Mouse (Mus musculus) liver, embryonic 11.5 days (tissue): ENCODE data around the gene Sept7. TPM values are rescaled to one million over a fixed set of nuclear protein-coding genes. Genes with fewer than 3 reads are reported as not detected.
A peak's percentile ranks its signal among the peaks of the same experiment; 100 is the strongest.

ENCODE experiments used
- ATAC-seq: fragments of 200-750 bp; cut with Nextera tagmentation; replicated peaks from 2 replicates; pipeline ENCODE4 v1.8.0; 2017; ENCODE audit warnings: moderate number of reproducible peaks, mild to moderate bottlenecking, moderate TSS enrichment, moderate library complexity; ENCODE audit not compliant: low FRiP score
- DNase-seq: peaks from one replicate; pipeline ENCODE4 v3.0.0-alpha.2; 2017; ENCODE audit warnings: low spot score
- H3K27ac ChIP-seq: fragments of 300-500 bp; sonication (generic); 2 replicates; pipeline ENCODE4 v1.5.1; 2014; ENCODE audit warnings: mild to moderate bottlenecking, low read depth, low read length, control low read depth
- H3K27me3 ChIP-seq: fragments of 300-500 bp; sonication (generic); replicated peaks from 2 replicates; pipeline ENCODE4 v1.6.1; 2014; ENCODE audit warnings: low read length, mixed read lengths; ENCODE audit not compliant: control insufficient read depth, insufficient read depth
- H3K36me3 ChIP-seq: fragments of 300-500 bp; sonication (generic); 2 replicates; pipeline ENCODE4 v1.6.1; 2014; ENCODE audit warnings: mild to moderate bottlenecking, low read length, moderate library complexity, mixed read lengths; ENCODE audit not compliant: control insufficient read depth, insufficient read depth
- H3K4me1 ChIP-seq: fragments of 300-500 bp; sonication (generic); replicated peaks from 2 replicates; pipeline ENCODE4 v1.6.1; 2014; ENCODE audit warnings: low read length, mixed read lengths; ENCODE audit not compliant: control insufficient read depth, insufficient read depth
- H3K4me2 ChIP-seq: fragments of 300-500 bp; sonication (generic); 2 replicates; pipeline ENCODE4 v1.6.1; 2014; ENCODE audit warnings: mild to moderate bottlenecking, control low read depth, moderate library complexity
- H3K4me3 ChIP-seq: fragments of 300-500 bp; sonication (generic); 2 replicates; pipeline ENCODE4 v1.5.1; 2014; ENCODE audit warnings: low read depth, low read length, control low read depth
- H3K9ac ChIP-seq: fragments of 300-500 bp; sonication (generic); 2 replicates; pipeline ENCODE4 v1.6.1; 2014; ENCODE audit warnings: low read depth, low read length, control low read depth
- H3K9me3 ChIP-seq: fragments of 300-500 bp; sonication (generic); 2 replicates; pipeline ENCODE4 v1.6.1; 2016; ENCODE audit warnings: low read length, inconsistent platforms, mixed read lengths; ENCODE audit not compliant: control insufficient read depth
- WGBS: fragments of 180-500 bp; shearing (Covaris S2); extraction: QIAGEN DNeasy Blood & Tissue Kit; methylation state at CpG from one replicate; pipeline ENCODE4 v1.1.7; 2014; 5-methylcytosine and 5-hydroxymethylcytosine counted together
- polyA plus RNA-seq: library from polyadenylated mRNA; unstranded; fragments of >200 nt; fragmentation: Nextera tagmentation; extraction: Ambion mirVana; gene quantifications from 2 replicates; pipeline ENCODE4 v1.2.1, GENCODE M21; 2014

The Sept7 gene
- polyA plus RNA-seq, 1 experiment from 2014 or later: 219 TPM

GRCm38 (mm10) chr9:25251174-25251573, 1.1 kb upstream of the Sept7 start:
- no peak for DNase-seq
- Histone ChIP-seq H3K4me1 (peaks cover 15% of the 10 kb centered on the region), H3K9ac (peak overlapping the region; percentile 98), H3K27me3 (no peaks in the 10 kb centered on the region), H3K27ac (peak overlapping the region; percentile 99), H3K9me3 (no peaks in the 10 kb centered on the region), H3K36me3 (no peaks in the 10 kb centered on the region), H3K4me2 (peak overlapping the region; percentile 81), H3K4me3 (peak overlapping the region; percentile 99)
- 8% methylated on average over 6 of the region's 6 CpGs for WGBS
- ATAC-seq: no peak

- under 1% methylated on average over 41 of the region's 41 CpGs for WGBS
- peak overlapping the region; percentile 99 for H3K4me3 ChIP-seq
Measured at GRCm38 (mm10) chr9:25251611-25252282, 492 bp upstream of the Sept7 start.

GRCm38 (mm10) chr9:25252759-25253477, 679 bp downstream of the Sept7 start:
- H3K27ac ChIP-seq: peak overlapping the region; percentile 99
- H3K4me1 ChIP-seq: peaks cover 15% of the 10 kb centered on the region

More at GRCm38 (mm10) chr9:25251611-25252282, 492 bp upstream of the Sept7 start:
- no peaks in the 10 kb centered on the region for H3K9me3 ChIP-seq
- no peaks in the 10 kb centered on the region for H3K27me3 ChIP-seq
- no peaks in the 10 kb centered on the region for H3K36me3 ChIP-seq
- peak overlapping the region; percentile 98 for H3K9ac ChIP-seq
- peak; percentile 82 for ATAC-seq
- H3K4me2 ChIP-seq: peak overlapping the region; percentile 81
- H3K4me1 ChIP-seq: peaks cover 15% of the 10 kb centered on the region
- peak; percentile 92 for DNase-seq
- H3K27ac ChIP-seq: peak overlapping the region; percentile 99

GRCm38 (mm10) chr9:25253478-25253824, 1.2 kb downstream of the Sept7 start:
- peak overlapping the region; percentile 74 for H3K4me2 ChIP-seq
- H3K27ac ChIP-seq: peak overlapping the region; percentile 99; the same call in 1 of the 2 replicates
- H3K4me1 ChIP-seq: peaks cover 15% of the 10 kb centered on the region
- DNase-seq (no peak), ATAC-seq (no peak)
- no peaks in the 10 kb centered on the region for H3K9me3 ChIP-seq
- no peaks in the 10 kb centered on the region for H3K36me3 ChIP-seq
- peak overlapping the region; percentile 98 for H3K9ac ChIP-seq
- WGBS: 8% methylated on average over 3 of the region's 3 CpGs
- no peaks in the 10 kb centered on the region for H3K27me3 ChIP-seq
- H3K4me3 ChIP-seq: peak overlapping the region; percentile 99

More at GRCm38 (mm10) chr9:25252759-25253477, 679 bp downstream of the Sept7 start:
- Histone ChIP-seq H3K27me3 (no peaks in the 10 kb centered on the region), H3K36me3 (no peaks in the 10 kb centered on the region), H3K9me3 (no peaks in the 10 kb centered on the region), H3K9ac (peak overlapping the region; percentile 98), H3K4me2 (peak overlapping the region; percentile 74), H3K4me3 (peak overlapping the region; percentile 99)
- ATAC-seq (peak; percentile 65), DNase-seq (peak; percentile 76)
- WGBS: 0% methylated on average over 42 of the region's 78 CpGs

GRCm38 (mm10) chr9:25260411-25260810, 8.2 kb downstream of the Sept7 start:
- WGBS: 80% methylated on average over 3 of the region's 3 CpGs
- DNase-seq: no peak
- H3K27ac ChIP-seq: no peak overlapping the region
- 0 out of 2 replicates have a peak, but pooled peaks have one; percentile 20 for ATAC-seq
- H3K4me3 ChIP-seq: no peak overlapping the region
- no peak overlapping the region for H3K4me2 ChIP-seq
- H3K9ac ChIP-seq: no peak overlapping the region
- no peaks in the 10 kb centered on the region for H3K36me3 ChIP-seq
- no peaks in the 10 kb centered on the region for H3K9me3 ChIP-seq
- H3K27me3 ChIP-seq: no peaks in the 10 kb centered on the region
- H3K4me1 ChIP-seq: no peaks in the 10 kb centered on the region; the same call in 1 of the 2 replicates

GRCm38 (mm10) chr9:25260979-25261378, 8.7 kb downstream of the Sept7 start:
- Histone ChIP-seq H3K27ac (no peak overlapping the region), H3K9me3 (no peaks in the 10 kb centered on the region), H3K4me1 (no peaks in the 10 kb centered on the region), H3K4me2 (no peak overlapping the region), H3K36me3 (no peaks in the 10 kb centered on the region), H3K9ac (no peak overlapping the region), H3K27me3 (no peaks in the 10 kb centered on the region), H3K4me3 (no peak overlapping the region)
- ATAC-seq: no peak
- DNase-seq: no peak

- ATAC-seq: no peak
- Histone ChIP-seq H3K36me3 (no peaks in the 10 kb centered on the region), H3K27me3 (no peaks in the 10 kb centered on the region), H3K9me3 (no peaks in the 10 kb centered on the region), H3K4me3 (no peak overlapping the region), H3K4me1 (0 out of 2 replicates have a peak, but pooled peaks cover 5% of the 10 kb centered on the region), H3K4me2 (no peak overlapping the region), H3K27ac (no peak overlapping the region), H3K9ac (no peak overlapping the region)
- DNase-seq: no peak
- WGBS: 84% methylated on average over 1 of the region's 1 CpGs
Measured at GRCm38 (mm10) chr9:25262087-25262486, 9.8 kb downstream of the Sept7 start.

- no peak overlapping the region for H3K9ac ChIP-seq
- H3K36me3 ChIP-seq: peaks cover 4% of the 10 kb centered on the region; the same call in 1 of the 2 replicates
- no peaks in the 10 kb centered on the region for H3K27me3 ChIP-seq
- H3K4me2 ChIP-seq: no peak overlapping the region
- DNase-seq (no peak), ATAC-seq (no peak)
- 0 out of 2 replicates have a peak, but pooled peaks cover 7% of the 10 kb centered on the region for H3K4me1 ChIP-seq
- no peaks in the 10 kb centered on the region for H3K9me3 ChIP-seq
- H3K27ac ChIP-seq: no peak overlapping the region
- 90% methylated on average over 4 of the region's 4 CpGs for WGBS
- H3K4me3 ChIP-seq: no peak overlapping the region
Measured at GRCm38 (mm10) chr9:25265795-25266194, 13.6 kb downstream of the Sept7 start.
